Mouse (Mus musculus): ENCODE data around the gene Cetn4.

Gene Cetn4

DNA sequence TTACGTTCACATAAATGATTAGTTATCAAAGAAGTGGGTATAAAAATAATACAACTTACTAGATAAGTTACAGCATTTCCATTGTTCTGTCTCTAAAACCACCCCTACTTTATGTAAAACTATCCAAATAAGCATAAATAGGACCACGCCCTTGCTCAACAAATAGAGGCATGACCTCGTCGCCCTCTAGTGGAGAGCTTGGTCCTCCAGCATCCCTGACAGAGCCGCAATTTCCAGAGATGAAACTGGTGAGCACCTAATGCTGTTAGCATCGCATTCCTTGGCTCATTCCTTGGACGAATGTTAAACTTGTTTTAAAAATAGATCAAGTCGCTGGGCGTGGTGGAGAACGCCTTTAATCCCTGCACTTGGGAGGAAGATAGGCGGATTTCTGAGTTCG is 9.8 kb downstream of the Cetn4 start:
- DNase-seq (ENCODE audit: low spot score in 2 of 2), result peak; percentile 36 to 60

DNA sequence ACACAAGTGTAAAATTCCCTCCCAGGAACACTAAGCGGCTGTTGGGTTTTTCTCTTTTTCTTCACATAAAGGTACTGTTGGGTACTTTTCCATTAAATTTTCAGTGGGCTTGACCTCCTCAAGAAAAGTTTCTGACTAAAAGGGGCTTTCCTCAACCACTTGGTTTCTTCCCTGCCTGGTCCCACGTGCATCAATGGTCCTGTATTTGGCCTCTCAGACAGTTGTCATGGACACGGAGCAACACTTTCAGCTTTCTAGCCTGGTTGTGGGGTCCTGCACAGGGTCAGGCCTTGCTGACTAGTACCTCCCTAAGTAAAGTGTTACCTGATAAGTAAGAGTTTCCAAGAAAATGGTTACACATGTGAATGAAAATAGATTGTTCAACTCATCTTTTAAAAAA is 13.0 kb downstream of the Cetn4 start:
- DNase-seq (ENCODE audit: low spot score in 2 of 2), result no peak

DNA sequence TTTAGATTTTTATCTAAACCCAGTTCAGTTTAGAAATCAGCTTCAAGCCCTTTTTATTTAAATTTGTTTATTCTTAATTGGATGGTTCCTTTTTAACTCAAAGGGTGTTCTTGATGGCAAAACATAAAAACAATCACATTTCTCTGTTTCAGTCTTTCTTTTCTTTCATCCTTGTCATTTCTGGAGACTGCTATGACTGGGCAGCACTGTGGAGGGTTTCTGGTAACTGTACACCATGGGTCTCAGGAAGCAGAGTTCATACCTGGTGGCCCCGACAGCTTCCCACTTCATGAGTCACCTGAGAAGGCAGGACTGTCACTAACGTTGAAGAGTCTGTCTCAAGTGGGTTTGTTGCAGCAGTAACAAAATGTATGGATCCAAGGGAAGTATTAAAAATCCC is 19.9 kb downstream of the Cetn4 start:
- DNase-seq (ENCODE audit: low spot score in 2 of 2), result no peak

DNA sequence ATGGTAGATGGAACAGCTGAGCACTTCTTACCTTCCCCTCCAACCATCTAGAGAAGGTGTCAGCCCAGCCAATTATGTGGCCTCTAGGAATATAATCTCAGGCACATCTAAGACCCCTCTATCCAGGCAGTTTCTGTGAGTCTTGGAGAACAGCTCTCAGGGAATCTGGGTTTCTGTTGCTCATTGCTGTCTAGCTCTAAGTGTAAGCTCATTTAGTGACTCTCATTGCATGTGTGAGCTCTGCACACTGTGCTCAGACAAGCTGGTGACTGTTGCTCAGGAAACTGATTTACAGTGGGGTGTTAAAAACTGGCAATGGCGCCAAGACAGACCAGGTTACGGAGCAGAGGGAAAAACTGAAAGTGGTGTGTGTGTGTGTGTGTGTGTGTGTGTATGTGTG is 20.6 kb downstream of the Cetn4 start:
- no peak for DNase-seq (ENCODE audit: low spot score in 2 of 2)

DNA sequence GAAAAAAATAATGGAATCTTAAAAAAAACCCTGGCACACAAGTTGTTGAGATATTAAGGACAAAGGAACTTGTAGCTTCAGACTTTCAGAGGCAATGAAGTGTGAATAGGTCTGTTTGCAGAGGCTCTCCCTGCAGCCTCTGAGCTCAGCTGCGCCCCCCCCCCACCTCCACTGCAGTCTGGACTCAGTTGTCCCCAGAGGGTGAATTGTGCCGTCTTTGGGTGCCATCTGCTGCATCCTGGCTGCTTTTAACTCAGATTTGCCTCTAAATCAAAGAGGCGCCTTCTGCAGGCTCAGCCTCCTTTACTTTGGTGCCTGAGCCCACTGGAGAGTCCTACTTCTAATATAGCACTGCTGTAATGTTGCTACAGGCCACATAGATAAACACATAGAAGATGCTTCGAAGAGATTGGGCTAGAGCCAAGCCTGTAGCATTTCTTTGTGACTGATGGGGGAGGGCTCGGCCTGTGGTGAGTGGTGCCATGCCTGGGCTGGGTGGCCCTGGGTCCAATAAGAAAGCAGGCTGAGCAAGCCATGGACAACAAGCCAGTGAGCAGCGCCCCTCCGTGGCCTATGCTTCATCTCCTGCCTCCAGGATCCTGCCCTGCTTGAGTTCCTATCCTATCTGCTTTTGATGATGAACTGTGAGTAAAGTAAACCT is 21.5 kb downstream of the Cetn4 start:
- DNase-seq (ENCODE audit: low spot score in 2 of 2), result no peak

DNA sequence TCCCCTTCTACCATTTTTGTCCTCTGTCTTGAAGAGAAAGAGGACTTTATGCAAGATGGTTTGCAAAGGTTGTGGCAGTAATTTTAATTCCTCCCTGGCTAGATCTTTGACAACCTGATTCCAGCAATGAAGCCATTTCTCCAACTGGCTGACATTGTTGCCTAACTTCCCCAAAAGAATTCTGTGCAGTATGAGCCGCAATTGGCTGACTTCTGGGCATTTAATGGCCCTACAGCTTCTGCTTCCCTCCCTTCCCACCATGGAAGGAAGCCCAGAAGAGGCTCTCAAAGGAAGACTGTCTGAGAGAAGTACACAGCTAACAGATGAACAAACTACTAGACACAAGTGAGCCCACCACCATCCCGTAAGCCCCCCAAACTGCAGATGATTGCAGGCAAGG is 23.3 kb downstream of the Cetn4 start:
- DNase-seq (ENCODE audit: low spot score in 2 of 2), result no peak

DNA sequence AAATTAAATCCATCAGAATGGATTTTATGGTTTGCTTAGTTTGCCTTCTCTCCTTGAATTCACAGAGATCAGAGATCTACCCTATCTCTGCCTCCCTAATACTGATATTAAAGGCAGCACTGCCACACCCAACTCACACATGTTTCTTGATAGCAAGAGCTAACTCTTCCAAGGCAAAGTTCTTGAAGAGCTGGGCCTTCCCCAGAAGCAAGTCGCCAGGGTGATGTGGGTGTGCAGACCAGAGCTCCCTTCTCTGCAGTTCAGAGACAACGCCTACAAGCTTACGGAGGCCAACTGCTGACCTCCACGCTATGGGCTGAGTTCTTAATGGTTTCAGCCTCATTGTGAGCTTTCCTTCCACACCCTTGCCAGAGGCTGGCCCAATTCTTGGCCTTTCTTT is 29.3 kb downstream of the Cetn4 start:
- no peak for DNase-seq (ENCODE audit: low spot score in 2 of 2)

DNA sequence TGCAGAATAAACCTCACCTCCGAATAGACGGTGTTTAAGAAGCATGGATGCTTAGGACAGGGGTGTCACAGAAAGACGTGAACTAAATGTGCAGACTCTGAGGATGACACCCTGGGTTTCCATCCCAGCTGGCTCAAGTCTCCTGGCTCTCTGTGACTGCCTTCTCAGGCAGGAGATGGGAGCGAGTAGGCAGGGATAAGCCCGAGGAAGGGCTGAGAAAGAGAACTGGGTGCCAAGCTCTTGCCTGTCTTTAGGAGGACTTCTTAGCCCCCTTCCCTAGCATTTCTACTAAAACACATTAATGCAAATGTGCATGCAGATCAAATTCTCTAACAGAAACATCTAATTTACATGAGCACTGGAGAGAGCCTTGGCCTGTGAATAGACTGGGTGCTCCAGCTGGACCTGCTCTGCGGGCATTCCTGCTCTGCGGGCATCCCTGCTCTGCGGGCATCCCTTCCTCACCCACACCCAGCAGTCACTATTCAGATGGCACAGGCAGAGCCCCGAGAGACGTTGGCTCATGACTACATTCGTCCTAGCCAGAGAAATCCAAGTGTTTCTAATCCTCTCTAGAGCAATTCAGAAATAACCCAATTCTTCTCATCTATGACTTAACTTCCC is 30.1 kb downstream of the Cetn4 start:
- no peak for DNase-seq (ENCODE audit: low spot score in 2 of 2)

DNA sequence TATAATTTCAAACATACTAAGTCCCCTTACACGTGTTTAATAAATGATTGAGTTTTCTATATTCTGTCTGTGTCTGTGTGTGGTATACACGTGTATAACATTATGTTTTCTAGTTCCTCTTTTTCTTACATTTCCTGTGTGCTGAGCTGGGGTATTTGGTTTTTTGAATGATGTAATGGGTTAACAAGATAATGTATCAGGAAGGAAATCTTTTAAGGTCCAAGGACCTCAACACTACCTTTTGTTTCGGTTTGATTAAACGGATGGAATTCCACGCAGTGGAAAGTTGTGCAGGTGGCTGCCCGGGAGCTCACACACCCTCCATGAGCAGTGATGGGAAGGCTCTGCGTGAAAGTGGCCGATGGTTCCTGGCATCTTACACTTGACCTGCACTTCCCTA is 31.6 kb downstream of the Cetn4 start:
- DNase-seq (ENCODE audit: low spot score in 2 of 2), result no peak

DNA sequence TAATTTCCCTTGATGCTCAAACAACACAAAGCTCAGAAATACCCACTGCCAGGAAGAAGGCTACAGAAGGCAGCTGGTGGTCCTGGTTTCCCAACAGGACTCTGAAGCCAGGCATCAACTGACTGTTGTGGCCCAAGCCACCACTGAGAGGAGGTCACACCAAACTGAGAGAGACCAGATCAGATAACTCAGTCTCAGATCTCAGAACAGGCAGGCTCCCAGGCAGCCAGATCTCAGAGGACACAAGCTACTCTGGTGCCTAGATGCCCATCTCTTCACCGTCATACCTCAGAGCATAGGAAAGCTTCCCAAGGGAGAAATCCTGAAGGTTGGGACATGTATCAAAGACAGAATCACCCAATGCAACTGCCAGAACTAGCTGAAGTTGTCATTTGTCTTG is 32.3 kb downstream of the Cetn4 start:
- no peak for DNase-seq (ENCODE audit: low spot score in 2 of 2)

DNA sequence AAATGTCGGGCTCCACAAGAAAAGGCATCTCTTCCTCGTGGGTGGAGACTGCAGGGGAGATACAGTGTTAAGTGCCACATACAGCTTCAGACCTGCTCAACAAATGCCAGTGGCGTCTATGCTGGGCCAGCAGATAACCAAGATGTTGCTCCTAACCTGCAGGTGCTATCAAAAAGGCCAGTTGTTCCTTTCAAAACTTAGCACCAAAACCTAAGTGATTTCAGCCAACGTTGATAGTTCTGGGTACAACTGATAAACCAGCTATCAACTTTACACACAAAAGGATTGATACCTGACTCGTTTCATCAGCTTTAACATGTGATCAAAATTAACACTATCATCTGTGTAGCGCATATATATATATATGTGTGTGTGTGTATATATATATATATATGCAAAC is 37.8 kb downstream of the Cetn4 start:
- DNase-seq (ENCODE audit: low spot score in 2 of 2), result no peak

DNA sequence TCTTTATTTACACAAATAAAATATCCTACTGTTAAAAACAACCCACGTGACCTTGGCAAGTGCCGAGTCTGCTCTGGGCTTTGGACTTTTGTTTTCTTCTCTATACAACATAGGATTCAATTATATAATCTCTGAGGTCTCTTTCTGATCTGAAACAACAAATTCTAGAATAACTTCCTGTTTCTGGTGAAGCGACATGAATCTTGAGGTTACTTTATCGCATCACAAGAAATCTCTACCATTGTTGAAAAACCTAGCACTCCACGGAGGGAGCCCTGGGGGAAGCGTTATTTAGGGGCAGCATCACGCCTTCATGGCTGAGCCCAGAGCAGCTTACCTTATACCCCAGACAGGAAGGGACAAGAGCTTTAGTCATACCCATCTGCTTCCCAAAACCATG is 39.4 kb downstream of the Cetn4 start:
- DNase-seq (ENCODE audit: low spot score in 2 of 2), result no peak

DNA sequence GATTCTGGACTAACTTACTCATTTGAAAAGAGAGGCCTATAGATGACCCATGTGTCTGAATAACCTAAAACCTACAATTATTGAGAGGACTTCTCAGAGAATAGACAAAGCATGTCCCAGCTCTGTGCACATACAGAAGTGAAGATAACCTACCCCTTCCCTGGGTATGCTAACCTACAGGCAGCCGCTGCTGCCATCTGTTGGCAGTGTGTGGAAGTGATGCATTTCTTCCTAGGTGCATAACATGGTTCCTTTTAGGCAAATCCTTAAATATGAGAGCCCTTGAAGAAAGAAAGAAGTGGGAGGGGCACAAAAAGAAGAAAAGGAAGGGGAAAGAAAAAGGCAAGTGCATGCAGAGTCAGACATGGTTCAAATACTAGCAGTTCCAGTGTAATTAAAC is 41.3 kb downstream of the Cetn4 start:
- peak; percentile 9 to 47 for DNase-seq (ENCODE audit: low spot score in 2 of 2)

DNA sequence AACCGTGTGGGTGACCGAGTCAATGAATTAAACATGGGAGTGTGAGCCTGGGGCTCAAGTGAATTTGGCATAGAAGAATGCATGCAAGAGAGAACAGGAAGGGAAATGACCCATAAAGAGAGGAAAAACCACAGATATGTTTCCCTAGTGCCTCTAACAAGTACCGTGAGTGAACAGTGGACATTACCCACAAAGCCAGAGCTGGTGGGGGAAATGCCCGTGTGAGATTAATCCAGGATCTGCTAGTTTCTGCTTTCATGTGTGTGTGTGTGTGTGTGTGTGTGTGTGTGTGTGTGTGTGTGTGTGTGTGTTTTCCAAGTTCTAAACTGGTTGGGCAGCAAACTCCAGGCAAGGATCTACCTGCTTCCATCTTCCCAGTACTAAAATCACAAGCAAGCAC is 42.6 kb downstream of the Cetn4 start:
- no peak for DNase-seq (ENCODE audit: low spot score in 2 of 2)

DNA sequence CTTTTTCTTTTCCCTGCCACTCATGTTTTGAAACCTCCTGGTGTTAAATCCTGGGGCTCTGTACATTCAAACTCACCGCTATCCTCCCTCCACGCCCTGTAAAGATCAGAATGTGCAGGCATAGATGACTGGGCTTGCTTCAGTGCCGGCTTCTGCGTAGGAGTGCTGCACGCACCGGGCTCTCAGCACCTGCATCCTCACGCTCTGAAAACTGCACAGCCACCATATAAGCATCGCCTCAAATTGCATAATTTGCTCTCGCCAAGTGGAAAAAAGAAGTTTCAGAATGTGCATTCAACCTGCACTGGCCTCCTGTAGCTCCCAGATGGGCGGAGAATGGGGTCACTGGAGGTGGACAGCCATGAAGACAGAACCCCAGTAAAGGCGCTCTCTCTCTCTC is 44.2 kb downstream of the Cetn4 start:
- DNase-seq (ENCODE audit: low spot score in 2 of 2), result no peak

DNA sequence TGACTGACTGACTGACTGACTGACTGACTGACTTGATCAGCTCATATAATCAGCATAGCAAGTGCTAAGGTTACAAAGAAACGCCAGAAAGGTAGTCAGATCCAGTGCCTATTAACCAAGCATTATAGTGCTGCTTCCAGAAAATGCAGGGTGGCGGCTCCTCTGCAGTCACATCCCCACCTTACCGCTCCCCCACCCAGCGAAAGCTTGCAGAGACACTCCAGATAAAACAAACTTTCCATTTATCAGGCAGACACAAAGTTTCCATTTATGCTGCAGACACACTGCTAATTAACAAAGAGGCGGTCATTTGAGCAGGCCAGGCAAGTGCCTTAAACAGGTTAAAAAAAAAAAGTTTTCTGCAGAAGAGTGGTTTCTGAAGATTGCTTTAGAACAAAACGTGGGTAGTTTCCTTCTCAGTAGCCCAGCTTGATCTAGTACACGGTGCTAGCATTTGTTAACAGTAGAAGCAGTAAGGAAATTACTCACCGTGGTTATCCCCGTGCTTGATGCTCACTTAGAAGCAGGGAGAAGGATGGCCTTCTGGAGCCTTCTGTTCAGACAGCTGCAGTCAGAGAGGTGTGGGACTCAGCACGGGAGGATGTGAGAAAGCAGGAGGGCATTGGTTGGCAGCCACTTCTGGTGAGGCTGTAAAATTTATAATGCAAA is 53.0 kb downstream of the Cetn4 start:
- no peak for DNase-seq (ENCODE audit: low spot score in 2 of 2)

DNA sequence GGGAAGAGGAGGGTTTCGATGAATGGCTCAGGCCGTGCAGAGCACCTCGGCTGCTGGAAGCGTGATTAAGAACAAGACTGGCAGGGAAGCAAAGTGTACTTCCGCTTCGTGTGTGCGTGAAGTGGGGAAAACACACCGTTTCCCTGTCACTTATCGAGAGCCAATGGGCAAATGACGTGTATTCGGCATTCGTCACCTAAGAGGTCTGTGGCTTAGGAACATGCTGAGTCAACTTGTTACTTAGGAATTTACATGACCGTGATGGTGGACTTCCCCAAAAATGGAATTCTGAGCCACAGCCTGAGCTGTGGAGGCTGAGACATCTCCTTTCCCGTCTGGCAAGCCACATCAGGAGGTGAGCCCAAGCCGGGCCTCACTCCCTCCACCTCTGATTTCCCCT is 54.7 kb downstream of the Cetn4 start:
- DNase-seq (ENCODE audit: low spot score in 2 of 2), result no peak

Measured in natural killer cell, adult 2 months (primary cell).